Mouse (Mus musculus): ENCODE results near the gene Hist2h2be.
"Not testable (repeated sequence)": the region's sequence is repeated elsewhere in the genome, so short reads cannot be mapped to it uniquely, and the experiment has no call there.

Hist2h2be gene

DNA sequence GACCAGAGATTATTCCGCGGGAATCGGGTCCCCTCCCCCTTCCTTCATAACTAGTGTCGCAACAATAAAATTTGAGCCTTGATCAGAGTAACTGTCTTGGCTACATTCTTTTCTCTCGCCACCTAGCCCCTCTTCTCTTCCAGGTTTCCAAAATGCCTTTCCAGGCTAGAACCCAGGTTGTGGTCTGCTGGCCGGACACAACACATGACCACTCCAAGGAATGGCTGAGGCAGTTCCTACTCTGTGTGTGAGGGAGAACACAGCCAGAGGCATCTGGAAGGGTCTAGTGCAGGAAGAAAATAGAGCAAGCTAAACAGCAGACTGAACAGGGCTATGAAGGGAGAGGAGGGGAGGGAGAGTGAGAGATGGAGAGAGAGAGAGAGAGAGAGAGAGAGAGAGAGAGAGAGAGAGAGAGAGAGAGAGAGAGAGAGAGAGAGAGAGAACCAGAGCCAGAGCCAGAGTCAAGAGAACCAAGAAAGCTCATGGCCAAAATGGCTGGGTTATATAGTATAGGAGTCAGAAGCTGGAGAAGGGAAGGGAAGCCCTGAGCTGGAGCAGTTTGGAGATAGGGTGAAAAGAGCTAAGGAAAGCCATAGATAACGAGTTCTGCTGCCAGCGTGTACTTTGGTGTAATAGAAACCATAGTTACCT is 22.2 kb upstream of the Hist2h2be start:
- not testable (repeated sequence) for DNase-seq

DNA sequence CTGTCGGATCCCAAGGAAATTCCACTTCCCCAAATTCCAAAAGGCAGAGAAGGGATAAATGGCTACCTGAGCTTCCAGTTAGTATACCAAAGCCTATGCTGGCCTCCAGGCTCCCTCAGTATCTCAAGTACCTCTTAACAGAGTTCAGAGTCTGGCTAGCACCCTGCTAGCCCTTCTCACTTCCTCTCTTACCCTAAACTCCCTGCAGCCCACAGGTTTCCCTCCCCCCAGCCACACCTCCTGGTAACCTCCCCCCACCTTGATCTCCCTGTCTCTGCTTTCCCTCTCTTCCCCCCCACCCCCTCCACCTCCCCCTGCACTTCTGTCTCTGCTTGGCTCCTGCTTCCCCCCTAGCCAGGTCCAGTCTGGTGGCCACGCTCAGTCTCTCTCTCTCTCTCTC is 21.2 kb upstream of the Hist2h2be start:
- DNase-seq: no peak

DNA sequence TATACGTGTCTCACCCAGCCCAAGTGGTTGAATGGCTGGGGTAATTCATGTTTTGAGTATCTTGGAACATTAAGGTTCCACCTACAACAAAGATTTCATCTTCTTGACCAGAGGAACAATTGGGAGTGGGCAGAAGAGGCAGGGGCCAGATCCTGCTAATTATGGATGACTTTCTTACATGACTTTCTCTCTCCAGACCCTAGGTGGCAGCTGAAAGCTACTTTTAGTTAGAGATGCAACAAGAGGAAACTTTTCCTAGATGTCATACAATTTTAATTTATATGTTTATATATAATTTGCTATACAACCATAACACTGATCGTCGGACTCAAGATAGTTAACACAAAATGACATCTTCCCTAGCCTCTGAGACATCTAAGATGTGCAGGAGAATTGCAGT is 13.1 kb upstream of the Hist2h2be start:
- no peak for DNase-seq

GRCm38 (mm10) chr3:96209242-96209641 is 11.7 kb upstream of the Hist2h2be start:
- no peak for DNase-seq

- peak; percentile 19 to 42 for DNase-seq
Measured at GRCm38 (mm10) chr3:96219191-96219641, 1.7 kb upstream of the Hist2h2be start.

DNA sequence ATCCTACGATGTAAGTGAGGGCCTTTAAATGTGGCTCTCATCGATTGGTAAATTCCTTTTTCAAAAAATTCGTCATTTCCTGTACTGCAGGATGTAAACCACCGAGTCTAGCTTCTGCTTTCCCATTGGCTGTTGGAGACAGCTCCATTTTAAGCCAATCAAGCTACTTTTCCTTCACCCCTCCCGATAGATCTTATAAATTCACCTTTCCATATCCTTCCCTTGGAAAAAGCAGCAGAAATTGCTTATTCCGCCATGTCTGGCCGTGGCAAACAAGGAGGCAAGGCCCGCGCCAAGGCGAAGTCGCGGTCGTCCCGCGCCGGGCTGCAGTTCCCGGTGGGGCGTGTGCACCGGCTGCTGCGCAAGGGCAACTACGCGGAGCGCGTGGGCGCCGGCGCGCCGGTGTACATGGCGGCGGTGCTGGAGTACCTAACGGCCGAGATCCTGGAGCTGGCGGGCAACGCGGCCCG is 1.2 kb upstream of the Hist2h2be start, which contains the start of the genes Bola1 and Hist2h2ab:
Gene Bola1 (minus strand): TSS at position 49 of the 470 bp plus-strand sequence.
Gene Hist2h2ab (plus strand): TSS at position 205 of the 470 bp plus-strand sequence.
- peak; percentile 73 to 77 for DNase-seq

DNA sequence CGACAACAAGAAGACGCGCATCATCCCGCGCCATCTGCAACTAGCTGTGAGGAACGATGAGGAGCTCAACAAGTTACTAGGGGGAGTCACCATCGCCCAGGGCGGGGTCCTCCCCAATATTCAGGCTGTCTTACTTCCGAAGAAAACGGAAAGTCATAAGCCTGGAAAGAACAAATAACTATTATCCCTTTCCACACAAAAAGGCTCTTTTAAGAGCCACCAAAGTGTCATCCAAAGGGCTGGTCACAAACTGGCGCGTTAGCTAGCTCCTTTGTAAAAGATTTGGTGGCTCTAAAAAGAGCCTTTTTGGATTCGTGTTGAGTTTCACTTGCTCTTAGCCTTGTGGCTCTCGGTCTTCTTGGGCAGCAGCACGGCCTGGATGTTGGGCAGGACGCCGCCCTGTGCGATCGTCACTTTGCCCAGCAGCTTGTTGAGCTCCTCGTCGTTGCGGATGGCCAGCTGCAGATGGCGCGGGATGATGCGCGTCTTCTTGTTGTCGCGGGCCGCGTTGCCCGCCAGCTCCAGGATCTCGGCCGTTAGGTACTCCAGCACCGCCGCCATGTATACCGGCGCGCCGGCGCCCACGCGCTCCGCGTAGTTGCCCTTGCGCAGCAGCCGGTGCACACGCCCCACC is 671 bp upstream of the Hist2h2be start:
- not testable (repeated sequence) for DNase-seq

GRCm38 (mm10) chr3:96221640-96222038 is 720 bp downstream of the Hist2h2be start:
- peak in 1 of 2 experiments; percentile 29 for DNase-seq

DNA sequence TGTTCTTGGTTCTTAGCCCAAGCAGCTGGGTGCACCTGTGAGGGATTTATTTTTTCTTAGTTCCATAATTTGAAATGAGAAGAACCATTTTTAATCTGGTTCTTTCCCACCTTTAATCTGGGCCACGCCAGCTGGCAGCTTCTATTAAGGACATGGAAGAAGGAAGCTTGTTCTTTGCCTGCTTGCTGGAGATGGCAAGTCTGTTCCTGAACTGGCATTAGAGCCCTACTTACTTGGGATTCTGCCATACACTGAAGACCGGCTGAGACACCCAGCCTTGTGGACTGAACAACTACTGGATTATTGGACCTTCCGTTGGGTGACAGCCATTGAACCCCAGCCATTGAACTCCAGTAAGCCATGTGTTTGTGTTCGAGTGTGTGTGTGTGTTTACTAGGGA is 1.9 kb downstream of the Hist2h2be start:
- DNase-seq: no peak

- DNase-seq: no peak
Measured at GRCm38 (mm10) chr3:96225421-96225820, 4.5 kb downstream of the Hist2h2be start.

- DNase-seq: no peak
Measured at GRCm38 (mm10) chr3:96226695-96227648, 6.1 kb downstream of the Hist2h2be start.

DNA sequence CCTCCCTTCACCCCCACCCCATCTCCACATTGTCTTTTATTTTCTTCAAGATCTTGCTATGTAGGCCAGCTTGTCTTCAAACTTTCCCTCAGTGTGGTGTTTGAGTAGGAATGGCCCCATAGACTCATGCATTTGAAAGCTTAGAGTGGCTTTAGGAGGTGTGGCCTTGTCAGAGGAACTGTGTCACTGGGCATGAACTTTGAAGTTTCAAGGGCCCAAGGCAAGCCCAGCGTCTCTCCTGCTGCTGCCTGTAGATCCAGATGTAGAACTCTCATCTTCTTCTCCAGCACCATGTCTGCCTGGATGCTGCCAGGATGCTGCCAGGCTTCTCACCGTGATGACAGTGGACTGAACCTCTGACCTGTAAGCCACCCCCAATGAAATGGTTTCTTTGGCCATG is 7.9 kb downstream of the Hist2h2be start:
- no peak for DNase-seq

DNA sequence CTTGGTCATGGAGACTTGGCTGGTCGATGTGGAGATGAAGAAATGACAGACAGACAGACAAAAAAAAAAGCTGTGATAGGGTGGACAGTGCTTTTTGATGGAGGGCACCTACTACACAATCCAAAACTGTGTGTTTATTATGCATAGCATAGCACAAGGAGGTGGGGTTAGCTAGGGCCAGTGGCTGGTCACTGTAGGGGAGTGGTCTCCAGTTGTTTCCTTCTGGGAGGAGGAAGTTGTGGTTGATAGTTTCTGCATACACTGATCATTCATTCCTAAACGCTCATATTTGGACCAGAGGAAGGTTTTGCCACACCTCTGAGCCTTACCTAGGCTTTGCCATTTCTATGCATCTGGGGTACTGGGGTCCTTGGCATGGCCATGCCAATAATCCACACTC is 9.5 kb downstream of the Hist2h2be start:
- no peak for DNase-seq

- DNase-seq: no peak
Measured at GRCm38 (mm10) chr3:96230910-96231757, 10.2 kb downstream of the Hist2h2be start.

GRCm38 (mm10) chr3:96231758-96232120 is 10.8 kb downstream of the Hist2h2be start:
- DNase-seq: no peak

- DNase-seq: no peak
Measured at GRCm38 (mm10) chr3:96234914-96235313, 14.0 kb downstream of the Hist2h2be start.

DNA sequence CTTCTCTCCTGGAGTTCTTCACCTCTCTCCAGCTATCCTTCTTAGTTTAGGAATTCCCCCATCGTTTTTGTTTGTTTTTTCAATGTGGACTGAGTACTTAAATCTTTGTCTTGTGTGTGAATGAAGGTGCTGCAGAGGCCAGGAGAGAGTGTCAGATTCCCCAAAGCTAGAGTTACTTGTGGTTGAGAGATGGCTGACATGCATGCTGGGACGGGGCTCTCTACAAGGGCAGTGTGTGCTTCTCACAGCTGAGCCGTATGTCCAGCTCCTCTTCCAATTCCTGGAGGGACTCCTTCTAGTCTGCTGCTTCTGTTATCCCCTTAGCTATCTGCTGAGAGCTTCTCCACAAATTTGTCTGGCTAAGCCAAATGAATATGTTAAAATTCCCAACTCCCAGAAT is 14.9 kb downstream of the Hist2h2be start:
- DNase-seq: no peak

DNA sequence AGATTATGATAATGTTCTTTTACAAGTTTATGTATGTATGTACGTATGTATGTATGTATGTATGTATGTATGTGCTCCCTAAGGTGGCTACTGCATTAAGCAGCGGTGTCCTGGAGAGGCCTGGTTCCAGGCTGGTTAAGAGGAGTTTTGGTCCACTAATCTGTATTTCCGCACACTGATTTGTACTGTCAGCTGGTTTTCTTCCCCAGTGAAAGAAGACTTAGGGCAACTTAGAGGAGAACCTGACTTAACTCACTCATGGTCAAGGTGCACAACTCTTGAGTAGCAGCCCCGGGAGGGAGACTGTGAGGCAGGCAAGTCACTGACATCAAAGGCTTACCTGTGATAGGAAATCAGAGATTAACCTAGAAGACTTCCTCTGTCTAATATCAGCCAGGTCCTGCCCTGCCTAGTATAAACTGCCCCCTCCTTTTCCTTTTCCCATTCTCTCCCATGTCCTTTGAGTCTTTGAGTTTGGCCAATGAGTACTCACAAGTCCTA is 16.0 kb downstream of the Hist2h2be start:
- DNase-seq: no peak

DNA sequence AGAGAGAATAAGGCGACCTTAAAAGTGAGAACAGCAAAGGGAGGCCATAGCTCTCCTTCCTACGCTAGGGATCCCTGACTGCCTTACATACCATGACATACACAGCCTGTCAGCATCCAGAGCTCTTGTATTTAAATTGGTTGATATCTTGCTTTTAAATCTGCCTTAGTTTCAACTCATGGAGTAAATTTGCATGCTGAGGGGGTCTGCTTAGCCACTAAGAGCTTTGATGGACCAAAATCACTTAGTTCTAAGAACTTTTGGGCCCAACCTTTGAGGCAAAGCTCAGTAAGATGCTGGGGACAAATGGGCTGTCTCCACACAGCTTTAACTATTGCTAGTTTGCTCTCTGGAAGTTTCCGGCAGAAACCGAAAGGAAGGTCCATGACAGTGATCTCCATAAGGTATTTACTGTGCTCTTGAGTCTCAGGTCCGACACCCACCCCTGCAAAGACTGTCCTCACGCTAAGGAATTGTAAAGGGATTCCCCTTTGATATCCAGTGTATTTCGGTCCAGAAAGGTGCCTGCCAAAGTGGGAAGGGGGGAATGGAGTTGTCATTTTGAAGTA is 16.5 kb downstream of the Hist2h2be start:
- DNase-seq: no peak

GRCm38 (mm10) chr3:96237904-96238511 is 17.1 kb downstream of the Hist2h2be start:
- DNase-seq: no peak

Measured in spleen, adult 18-20 months (tissue).